Mouse (Mus musculus) embryonic facial prominence, embryonic 11.5 days (tissue): ENCODE results near the gene Rbfox3. TPM values are rescaled to one million over a fixed set of nuclear protein-coding genes. Genes with fewer than 3 reads are reported as not detected.

Experiments used
- ATAC-seq: fragments of 200-750 bp; cut with Nextera tagmentation; replicated peaks from 2 replicates; pipeline ENCODE4 v1.8.0; 2017; ENCODE audit warnings: low read depth; ENCODE audit not compliant: insufficient number of reproducible peaks, low FRiP score, low TSS enrichment
- DNase-seq: peaks from one replicate; pipeline ENCODE4 v3.0.0-alpha.2; 2015; ENCODE audit warnings: low spot score
- H3K27ac ChIP-seq: fragments of 300-500 bp; sonication (generic); replicated peaks from 2 replicates; pipeline ENCODE4 v1.5.1; 2014; ENCODE audit warnings: mild to moderate bottlenecking, low read depth, low read length, control low read depth
- H3K27me3 ChIP-seq: fragments of 300-500 bp; sonication (generic); 2 replicates; pipeline ENCODE4 v1.6.1; 2014; ENCODE audit warnings: mild to moderate bottlenecking, low read length, moderate library complexity, mixed read lengths; ENCODE audit not compliant: control insufficient read depth, insufficient read depth
- H3K36me3 ChIP-seq: fragments of 300-500 bp; sonication (generic); replicated peaks from 2 replicates; pipeline ENCODE4 v1.6.1; 2014; ENCODE audit warnings: low read depth, mild to moderate bottlenecking, low read length, moderate library complexity, mixed read lengths; ENCODE audit not compliant: control insufficient read depth, insufficient read depth
- H3K4me1 ChIP-seq: fragments of 300-500 bp; sonication (generic); 2 replicates; pipeline ENCODE4 v1.6.1; 2014; ENCODE audit warnings: low read length, mixed read lengths; ENCODE audit not compliant: control insufficient read depth, insufficient read depth
- H3K4me2 ChIP-seq: fragments of 300-500 bp; sonication (generic); 2 replicates; pipeline ENCODE4 v1.6.1; 2014; ENCODE audit warnings: low read depth, mild to moderate bottlenecking, control low read depth, low read length, moderate library complexity
- H3K4me3 ChIP-seq: fragments of 300-500 bp; sonication (generic); 2 replicates; pipeline ENCODE4 v1.5.1; 2014; ENCODE audit warnings: low read depth, low read length, control low read depth
- H3K9ac ChIP-seq: fragments of 300-500 bp; sonication (generic); replicated peaks from 2 replicates; pipeline ENCODE4 v1.6.1; 2014; ENCODE audit warnings: mild to moderate bottlenecking, control low read depth, low read length
- H3K9me3 ChIP-seq: fragments of 300-500 bp; sonication (generic); replicated peaks from 2 replicates; pipeline ENCODE4 v1.6.1; 2016; ENCODE audit warnings: mild to moderate bottlenecking, low read length, inconsistent platforms, mixed read lengths; ENCODE audit not compliant: control insufficient read depth
- WGBS: fragments of 180-500 bp; shearing (Covaris S2); extraction: QIAGEN DNeasy Blood & Tissue Kit; methylation state at CpG from one replicate; pipeline ENCODE4 v1.1.7; 2014; 5-methylcytosine and 5-hydroxymethylcytosine counted together
- polyA plus RNA-seq: library from polyadenylated mRNA; unstranded; fragments of >200 nt; fragmentation: Nextera tagmentation; extraction: Ambion mirVana; gene quantifications from 2 replicates; pipeline ENCODE4 v1.2.1, GENCODE M21; 2014

Gene Rbfox3
- polyA plus RNA-seq, 1 experiment from 2014 or later = 2.5 TPM

GRCm38 (mm10) chr11:118552478-118552877 is 358.9 kb downstream of the Rbfox3 start:
- H3K27me3 ChIP-seq = no peaks in the 10 kb centered on the region
- H3K4me1 ChIP-seq = no peaks in the 10 kb centered on the region
- no peak for ATAC-seq
- no peak overlapping the region for H3K4me2 ChIP-seq
- H3K27ac ChIP-seq = no peak overlapping the region
- H3K36me3 ChIP-seq = no peaks in the 10 kb centered on the region
- no peak overlapping the region for H3K4me3 ChIP-seq
- no peak overlapping the region for H3K9ac ChIP-seq
- H3K9me3 ChIP-seq = no peaks in the 10 kb centered on the region
- DNase-seq = no peak
- WGBS = 68% methylated on average over 4 of the region's 4 CpGs

GRCm38 (mm10) chr11:118551705-118552104 is 359.7 kb downstream of the Rbfox3 start:
- Histone ChIP-seq H3K4me1 (no peaks in the 10 kb centered on the region), H3K4me2 (no peak overlapping the region), H3K36me3 (no peaks in the 10 kb centered on the region), H3K27me3 (no peaks in the 10 kb centered on the region), H3K9me3 (no peaks in the 10 kb centered on the region), H3K4me3 (no peak overlapping the region), H3K27ac (no peak overlapping the region), H3K9ac (no peak overlapping the region)
- DNase-seq = no peak
- ATAC-seq = no peak; the same call in 1 of the 2 replicates
- WGBS = 56% methylated on average over 3 of the region's 3 CpGs

- Histone ChIP-seq H3K9me3 (no peaks in the 10 kb centered on the region), H3K4me2 (no peak overlapping the region), H3K9ac (no peak overlapping the region), H3K27me3 (no peaks in the 10 kb centered on the region), H3K27ac (no peak overlapping the region; the same call in 1 of the 2 replicates), H3K36me3 (no peaks in the 10 kb centered on the region), H3K4me1 (no peaks in the 10 kb centered on the region), H3K4me3 (no peak overlapping the region)
- WGBS = 30% methylated on average over 17 of the region's 17 CpGs
- DNase-seq (no peak), ATAC-seq (no peak)
These were observed 360.4 kb downstream of the Rbfox3 start for GRCm38 (mm10) chr11:118550773-118551520.

- no peak overlapping the region for H3K4me3 ChIP-seq
- no peaks in the 10 kb centered on the region for H3K27me3 ChIP-seq
- H3K4me1 ChIP-seq = no peaks in the 10 kb centered on the region
- DNase-seq (no peak), ATAC-seq (no peak)
- no peak overlapping the region for H3K4me2 ChIP-seq
- 82% methylated on average over 9 of the region's 9 CpGs for WGBS
- no peaks in the 10 kb centered on the region for H3K9me3 ChIP-seq
- no peaks in the 10 kb centered on the region for H3K36me3 ChIP-seq
- H3K9ac ChIP-seq = no peak overlapping the region
- no peak overlapping the region for H3K27ac ChIP-seq
These were observed 363.2 kb downstream of the Rbfox3 start for GRCm38 (mm10) chr11:118548242-118548641.

- no peak overlapping the region for H3K4me2 ChIP-seq
- H3K4me3 ChIP-seq = no peak overlapping the region
- H3K4me1 ChIP-seq = no peaks in the 10 kb centered on the region
- ATAC-seq (no peak), DNase-seq (no peak)
- no peak overlapping the region for H3K27ac ChIP-seq
- WGBS = 76% methylated on average over 8 of the region's 8 CpGs
- no peaks in the 10 kb centered on the region for H3K36me3 ChIP-seq
- H3K9ac ChIP-seq = no peak overlapping the region
- no peaks in the 10 kb centered on the region for H3K9me3 ChIP-seq
- no peaks in the 10 kb centered on the region for H3K27me3 ChIP-seq
These were observed 365.1 kb downstream of the Rbfox3 start for GRCm38 (mm10) chr11:118546269-118546668.

GRCm38 (mm10) chr11:118545690-118546089 is 365.7 kb downstream of the Rbfox3 start:
- peak; percentile 51 for DNase-seq

GRCm38 (mm10) chr11:118544564-118544963 is 366.8 kb downstream of the Rbfox3 start:
- H3K36me3 ChIP-seq = no peaks in the 10 kb centered on the region
- DNase-seq = no peak

More at GRCm38 (mm10) chr11:118545690-118546089, 365.7 kb downstream of the Rbfox3 start:
- no peak for ATAC-seq
- Histone ChIP-seq H3K27me3 (no peaks in the 10 kb centered on the region), H3K9ac (no peak overlapping the region), H3K4me3 (no peak overlapping the region), H3K4me1 (no peaks in the 10 kb centered on the region), H3K36me3 (no peaks in the 10 kb centered on the region), H3K27ac (no peak overlapping the region), H3K4me2 (no peak overlapping the region), H3K9me3 (no peaks in the 10 kb centered on the region)
- 24% methylated on average over 4 of the region's 4 CpGs for WGBS

GRCm38 (mm10) chr11:118542906-118543305 is 368.5 kb downstream of the Rbfox3 start:
- Histone ChIP-seq H3K4me3 (no peak overlapping the region), H3K27ac (no peak overlapping the region), H3K27me3 (no peaks in the 10 kb centered on the region), H3K4me1 (no peaks in the 10 kb centered on the region), H3K4me2 (no peak overlapping the region), H3K36me3 (no peaks in the 10 kb centered on the region), H3K9me3 (no peaks in the 10 kb centered on the region), H3K9ac (no peak overlapping the region; the same call in 1 of the 2 replicates)
- ATAC-seq (no peak), DNase-seq (no peak)
- WGBS = 76% methylated on average over 7 of the region's 7 CpGs

More at GRCm38 (mm10) chr11:118544564-118544963, 366.8 kb downstream of the Rbfox3 start:
- Histone ChIP-seq H3K4me2 (no peak overlapping the region), H3K27me3 (no peaks in the 10 kb centered on the region), H3K4me1 (no peaks in the 10 kb centered on the region), H3K9me3 (no peaks in the 10 kb centered on the region), H3K9ac (no peak overlapping the region), H3K27ac (no peak overlapping the region), H3K4me3 (no peak overlapping the region)
- ATAC-seq = no peak
- 80% methylated on average over 6 of the region's 6 CpGs for WGBS
